Mouse (Mus musculus): ENCODE results near the gene Dcaf17. TPM values are rescaled to one million over a fixed set of nuclear protein-coding genes. Genes with fewer than 3 reads are reported as not detected.

Dcaf17 gene
- polyA plus RNA-seq, 1 experiment from 2014 or later, result 34.0 TPM

GRCm38 (mm10) chr2:71031973-71032794 is 22.9 kb upstream of the Dcaf17 start:
- Histone ChIP-seq H3K9ac (no peak overlapping the region), H3K27ac (peak overlapping the region; percentile 61), H3K36me3 (no peaks in the 10 kb centered on the region), H3K9me3 (no peaks in the 10 kb centered on the region), H3K4me1 (replicated peaks) (peaks cover 33% of the 10 kb centered on the region), H3K4me2 (no peak overlapping the region), H3K27me3 (no peaks in the 10 kb centered on the region), H3K4me3 (no peak overlapping the region)
- no peak; the same call in 1 of the 2 replicates for ATAC-seq (ENCODE audit: low FRiP score)
- WGBS, result 65% methylated on average over 18 of the region's 18 CpGs

- 92% methylated on average over 4 of the region's 4 CpGs for WGBS
- no peak overlapping the region for H3K4me2 ChIP-seq
- H3K27ac ChIP-seq, result peak overlapping the region; percentile 8; the same call in 1 of the 2 replicates
- no peak for ATAC-seq (ENCODE audit: low FRiP score)
- peaks cover 33% of the 10 kb centered on the region for H3K4me1 ChIP-seq (replicated peaks)
- H3K9me3 ChIP-seq, result no peaks in the 10 kb centered on the region
- no peaks in the 10 kb centered on the region for H3K36me3 ChIP-seq
- H3K9ac ChIP-seq, result no peak overlapping the region
- no peaks in the 10 kb centered on the region for H3K27me3 ChIP-seq
- H3K4me3 ChIP-seq, result no peak overlapping the region
Observed at GRCm38 (mm10) chr2:71033014-71033413, 22.1 kb upstream of the Dcaf17 start.

- no peaks in the 10 kb centered on the region for H3K27me3 ChIP-seq
- no peak overlapping the region for H3K9ac ChIP-seq
- H3K4me3 ChIP-seq, result no peak overlapping the region
- peak overlapping the region; percentile 60; the same call in 1 of the 2 replicates for H3K27ac ChIP-seq
- no peaks in the 10 kb centered on the region for H3K36me3 ChIP-seq
- 24% methylated on average over 8 of the region's 8 CpGs for WGBS
- H3K4me2 ChIP-seq, result peak overlapping the region; percentile 11; the same call in 1 of the 2 replicates
- peaks cover 33% of the 10 kb centered on the region for H3K4me1 ChIP-seq (replicated peaks)
- ATAC-seq (ENCODE audit: low FRiP score), result peak; percentile 53
- no peaks in the 10 kb centered on the region for H3K9me3 ChIP-seq
Observed at GRCm38 (mm10) chr2:71033987-71034386, 21.1 kb upstream of the Dcaf17 start.

GRCm38 (mm10) chr2:71037447-71037846 is 17.7 kb upstream of the Dcaf17 start:
- H3K9me3 ChIP-seq, result no peaks in the 10 kb centered on the region
- WGBS, result 86% methylated on average over 6 of the region's 6 CpGs
- no peaks in the 10 kb centered on the region for H3K27me3 ChIP-seq
- H3K4me1 ChIP-seq (replicated peaks), result peaks cover 27% of the 10 kb centered on the region
- H3K36me3 ChIP-seq, result no peaks in the 10 kb centered on the region
- no peak overlapping the region for H3K9ac ChIP-seq
- no peak overlapping the region for H3K4me3 ChIP-seq
- H3K4me2 ChIP-seq, result no peak overlapping the region
- no peak for ATAC-seq (ENCODE audit: low FRiP score)
- no peak overlapping the region for H3K27ac ChIP-seq

GRCm38 (mm10) chr2:71039522-71040121 is 15.5 kb upstream of the Dcaf17 start:
- H3K4me2 ChIP-seq, result peak overlapping the region; percentile 34
- WGBS, result 44% methylated on average over 11 of the region's 11 CpGs
- H3K9me3 ChIP-seq, result no peaks in the 10 kb centered on the region

GRCm38 (mm10) chr2:71046151-71046550 is 9.0 kb upstream of the Dcaf17 start:
- Histone ChIP-seq H3K36me3 (no peaks in the 10 kb centered on the region), H3K4me2 (no peak overlapping the region), H3K9ac (no peak overlapping the region), H3K27me3 (no peaks in the 10 kb centered on the region), H3K9me3 (no peaks in the 10 kb centered on the region), H3K27ac (no peak overlapping the region), H3K4me1 (replicated peaks) (no peaks in the 10 kb centered on the region), H3K4me3 (no peak overlapping the region)
- 82% methylated on average over 6 of the region's 6 CpGs for WGBS
- no peak for ATAC-seq (ENCODE audit: low FRiP score)

More at GRCm38 (mm10) chr2:71039522-71040121, 15.5 kb upstream of the Dcaf17 start:
- peak; percentile 73 for ATAC-seq (ENCODE audit: low FRiP score)
- Histone ChIP-seq H3K27ac (0 out of 2 replicates have a peak overlapping the region, but pooled peaks have one; percentile 52), H3K4me3 (no peak overlapping the region), H3K9ac (no peak overlapping the region), H3K4me1 (replicated peaks) (peaks cover 7% of the 10 kb centered on the region; the same call in 1 of the 2 replicates), H3K36me3 (no peaks in the 10 kb centered on the region), H3K27me3 (no peaks in the 10 kb centered on the region)

GRCm38 (mm10) chr2:71046751-71047320 is 8.3 kb upstream of the Dcaf17 start:
- Histone ChIP-seq H3K27me3 (no peaks in the 10 kb centered on the region), H3K9me3 (no peaks in the 10 kb centered on the region), H3K27ac (no peak overlapping the region), H3K4me3 (no peak overlapping the region), H3K4me1 (replicated peaks) (no peaks in the 10 kb centered on the region), H3K4me2 (no peak overlapping the region), H3K9ac (no peak overlapping the region), H3K36me3 (no peaks in the 10 kb centered on the region)
- no peak for ATAC-seq (ENCODE audit: low FRiP score)
- WGBS, result 80% methylated on average over 6 of the region's 6 CpGs

GRCm38 (mm10) chr2:71048896-71049295 is 6.2 kb upstream of the Dcaf17 start:
- no peaks in the 10 kb centered on the region for H3K9me3 ChIP-seq
- WGBS, result 78% methylated on average over 12 of the region's 12 CpGs
- H3K9ac ChIP-seq, result no peak overlapping the region
- no peak overlapping the region for H3K4me2 ChIP-seq
- peaks cover 5% of the 10 kb centered on the region for H3K4me1 ChIP-seq (replicated peaks)
- no peak for ATAC-seq (ENCODE audit: low FRiP score)
- H3K4me3 ChIP-seq, result no peak overlapping the region
- H3K27ac ChIP-seq, result no peak overlapping the region
- H3K36me3 ChIP-seq, result no peaks in the 10 kb centered on the region
- H3K27me3 ChIP-seq, result no peaks in the 10 kb centered on the region

GRCm38 (mm10) chr2:71050511-71050910 is 4.6 kb upstream of the Dcaf17 start:
- H3K27ac ChIP-seq, result no peak overlapping the region
- ATAC-seq (ENCODE audit: low FRiP score), result no peak
- no peaks in the 10 kb centered on the region for H3K27me3 ChIP-seq
- H3K4me1 ChIP-seq (replicated peaks), result peaks cover 14% of the 10 kb centered on the region
- 91% methylated on average over 7 of the region's 7 CpGs for WGBS
- no peak overlapping the region for H3K4me3 ChIP-seq
- no peaks in the 10 kb centered on the region for H3K36me3 ChIP-seq
- no peaks in the 10 kb centered on the region for H3K9me3 ChIP-seq
- no peak overlapping the region for H3K9ac ChIP-seq
- no peak overlapping the region for H3K4me2 ChIP-seq

GRCm38 (mm10) chr2:71054716-71055115 is 412 bp upstream of the Dcaf17 start:
- Histone ChIP-seq H3K9me3 (no peaks in the 10 kb centered on the region), H3K9ac (peak overlapping the region; percentile 80), H3K4me2 (peak overlapping the region; percentile 70), H3K36me3 (peaks cover 10% of the 10 kb centered on the region), H3K4me3 (peak overlapping the region; percentile 81), H3K27me3 (no peaks in the 10 kb centered on the region), H3K4me1 (replicated peaks) (peaks cover 14% of the 10 kb centered on the region), H3K27ac (no peak overlapping the region)
- WGBS, result 47% methylated on average over 9 of the region's 9 CpGs
- no peak for ATAC-seq (ENCODE audit: low FRiP score)

GRCm38 (mm10) chr2:71056115-71056835 is 1.1 kb downstream of the Dcaf17 start:
- H3K4me2 ChIP-seq, result peak overlapping the region; percentile 70
- H3K27me3 ChIP-seq, result no peaks in the 10 kb centered on the region
- peaks cover 19% of the 10 kb centered on the region for H3K36me3 ChIP-seq
- no peak for ATAC-seq (ENCODE audit: low FRiP score)
- peaks cover 14% of the 10 kb centered on the region for H3K4me1 ChIP-seq (replicated peaks)
- H3K9me3 ChIP-seq, result no peaks in the 10 kb centered on the region
- H3K4me3 ChIP-seq, result peak overlapping the region; percentile 81
- peak overlapping the region; percentile 87 for H3K9ac ChIP-seq
- peak overlapping the region; percentile 96 for H3K27ac ChIP-seq
- 13% methylated on average over 21 of the region's 21 CpGs for WGBS

GRCm38 (mm10) chr2:71071601-71072000 is 16.5 kb downstream of the Dcaf17 start:
- 96% methylated on average over 4 of the region's 4 CpGs for WGBS
- Histone ChIP-seq H3K27ac (no peak overlapping the region), H3K4me3 (no peak overlapping the region), H3K27me3 (no peaks in the 10 kb centered on the region), H3K4me1 (replicated peaks) (no peaks in the 10 kb centered on the region), H3K36me3 (peaks cover 8% of the 10 kb centered on the region; the same call in 1 of the 2 replicates), H3K9ac (no peak overlapping the region), H3K9me3 (no peaks in the 10 kb centered on the region), H3K4me2 (no peak overlapping the region)
- ATAC-seq (ENCODE audit: low FRiP score), result no peak

All from hindbrain, embryonic 13.5 days (tissue).